Mouse (Mus musculus): ENCODE measurements around the gene Gpr132.

Gene Gpr132

GRCm38 (mm10) chr12:112868178-112869087, at the start of gene Gpr132:
Gpr132 (minus strand) TSS chr12:112868228.
- DNase-seq (ENCODE audit: low read depth, low spot score), result no peak

- DNase-seq (ENCODE audit: low read depth, low spot score), result no peak
Measured at GRCm38 (mm10) chr12:112917486-112917885, 49.5 kb upstream of the Gpr132 start.

- DNase-seq (ENCODE audit: low read depth, low spot score), result no peak
Measured at GRCm38 (mm10) chr12:112916698-112917400, 48.8 kb upstream of the Gpr132 start.

DNA sequence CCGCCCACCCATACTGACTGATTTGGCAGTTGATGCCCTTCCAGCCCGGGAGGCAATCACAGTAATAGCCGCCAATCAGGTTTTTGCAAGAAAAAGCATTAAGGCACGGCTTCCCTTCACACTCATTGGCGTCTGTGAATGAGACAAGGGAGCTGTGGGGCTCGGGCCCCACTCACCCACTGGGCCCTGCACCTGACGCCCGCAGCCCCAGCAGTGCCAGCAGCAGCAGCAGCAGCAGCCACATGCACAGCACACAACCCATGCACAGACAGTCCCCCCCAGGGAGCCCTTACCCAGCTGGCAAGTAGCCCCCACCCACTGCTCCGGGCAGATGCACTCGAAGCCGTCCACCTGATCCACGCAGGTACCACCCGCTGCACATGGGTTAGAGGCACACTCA, 47.6 kb upstream of the Gpr132 start:
- DNase-seq (ENCODE audit: low read depth, low spot score), result no peak

DNA sequence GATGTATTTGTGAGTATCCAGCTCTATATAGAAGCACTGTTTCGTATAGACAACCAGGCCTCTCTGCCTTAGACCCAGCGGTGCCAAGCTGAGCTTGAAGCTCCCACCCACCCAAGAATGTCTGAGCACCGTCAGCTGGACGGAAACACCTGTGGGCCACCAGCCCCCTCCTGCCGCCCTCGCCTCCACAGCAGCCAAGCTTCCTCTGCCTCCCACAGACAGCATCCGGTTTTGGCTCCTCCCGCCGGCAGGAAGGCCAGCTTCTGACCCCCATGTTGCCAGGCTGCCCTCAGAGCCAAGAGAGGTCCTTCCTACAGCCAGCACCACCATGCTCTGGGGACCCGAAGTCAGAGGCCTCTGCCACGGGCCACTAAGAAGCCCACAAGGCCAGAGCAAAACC, 46.5 kb upstream of the Gpr132 start:
- no peak for DNase-seq (ENCODE audit: low read depth, low spot score)

DNA sequence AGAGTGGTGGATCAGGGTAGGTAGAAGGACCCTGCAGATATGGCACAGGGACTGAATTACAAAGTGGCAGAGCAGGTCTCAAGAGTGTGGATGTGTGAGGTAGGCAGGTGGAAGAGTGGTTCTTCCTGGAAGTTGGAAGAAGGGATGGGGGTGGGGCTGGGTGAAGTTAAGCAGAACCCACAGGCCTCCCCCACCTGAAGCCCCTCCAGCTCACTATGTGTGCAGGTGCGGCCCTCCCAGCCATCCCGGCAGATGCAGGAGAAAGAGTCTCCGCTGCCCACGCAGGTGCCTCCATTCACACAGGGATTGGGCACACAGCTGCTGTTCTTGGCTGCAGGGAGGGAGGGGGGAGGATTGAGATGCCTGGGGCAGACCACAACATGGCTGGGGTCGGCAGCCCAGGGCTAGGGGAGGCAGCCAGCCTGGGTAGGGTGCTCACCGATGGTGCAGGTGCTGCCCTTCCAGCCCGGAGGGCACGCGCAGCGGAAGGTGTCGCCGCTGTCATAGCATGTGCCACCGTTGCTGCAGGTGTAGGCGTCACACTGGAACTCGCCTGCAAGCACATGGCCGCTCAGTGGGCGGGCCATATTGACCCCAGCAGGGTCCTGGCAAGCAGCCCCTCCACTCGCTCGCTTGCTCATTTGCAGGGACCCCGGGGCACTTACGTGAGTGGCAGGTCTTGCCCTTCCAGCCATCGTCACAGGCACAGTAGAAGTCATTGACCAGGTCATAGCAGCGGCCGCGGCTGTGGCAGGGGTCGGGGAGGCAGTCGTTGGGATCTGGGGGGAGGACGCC, 45.1 kb upstream of the Gpr132 start:
- no peak for DNase-seq (ENCODE audit: low read depth, low spot score)

GRCm38 (mm10) chr12:112911701-112912100, 43.7 kb upstream of the Gpr132 start:
- DNase-seq (ENCODE audit: low read depth, low spot score), result no peak

DNA sequence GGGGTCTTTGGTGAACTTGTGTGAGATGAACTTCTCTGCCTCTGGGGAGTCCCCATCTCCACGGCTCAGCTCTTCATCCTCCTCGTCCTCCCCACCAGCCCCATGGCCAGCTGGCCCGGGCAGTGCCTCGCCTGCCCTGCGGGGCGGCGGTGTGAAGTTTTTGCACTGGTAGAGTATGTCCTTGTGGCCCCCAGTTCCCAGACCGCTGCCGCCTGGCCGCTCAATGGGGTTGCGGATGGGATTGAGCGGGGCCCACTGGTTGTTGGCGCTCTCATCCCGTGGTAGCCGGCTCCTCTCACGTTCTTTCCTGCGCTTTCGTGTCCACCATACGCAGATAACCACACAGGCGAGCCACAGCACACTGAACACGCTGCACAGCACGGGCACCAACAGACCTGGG, 41.0 kb upstream of the Gpr132 start:
- DNase-seq (ENCODE audit: low read depth, low spot score), result no peak

- no peak for DNase-seq (ENCODE audit: low read depth, low spot score)
Measured at GRCm38 (mm10) chr12:112905001-112905400, 37.0 kb upstream of the Gpr132 start.

GRCm38 (mm10) chr12:112903941-112904340, 35.9 kb upstream of the Gpr132 start:
- DNase-seq (ENCODE audit: low read depth, low spot score), result no peak

DNA sequence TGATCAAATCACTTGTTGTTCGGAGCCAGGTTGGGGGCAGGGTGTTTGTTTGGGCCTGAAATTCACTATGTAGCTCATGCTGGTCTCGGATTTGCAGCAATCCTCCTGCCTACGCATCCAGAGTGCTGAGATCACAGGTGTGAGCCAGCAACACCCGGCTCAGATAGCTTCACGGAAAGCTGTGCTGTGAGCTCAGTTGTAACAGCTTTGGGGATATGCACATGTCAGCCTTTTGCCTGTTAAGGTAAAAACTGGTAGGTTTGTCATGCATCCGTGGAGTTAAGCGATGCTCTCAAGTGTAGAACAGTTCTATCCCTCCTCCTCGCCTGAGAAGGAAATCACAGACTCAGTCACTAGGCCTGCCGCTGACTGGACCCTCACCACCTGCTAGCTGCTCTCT, 32.6 kb upstream of the Gpr132 start:
- no peak for DNase-seq (ENCODE audit: low read depth, low spot score)

DNA sequence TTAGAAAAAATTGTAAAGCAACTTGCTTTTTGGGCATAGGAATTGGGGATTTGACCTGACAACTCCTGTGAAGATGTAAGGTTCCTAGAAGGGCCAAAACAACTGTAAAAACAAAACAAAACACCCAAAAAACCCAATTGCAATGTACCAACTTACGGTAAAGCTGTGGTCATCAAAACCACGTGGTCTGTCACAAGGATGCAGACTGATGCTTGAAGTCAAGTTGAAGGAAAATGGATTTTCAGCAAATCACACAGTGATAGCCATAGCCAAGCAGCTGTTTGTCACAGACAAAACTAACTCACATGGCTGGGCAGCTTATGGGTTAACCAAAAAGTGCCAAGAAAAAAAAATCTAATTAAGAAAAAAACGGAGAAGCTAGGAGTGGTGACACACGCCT, 30.9 kb upstream of the Gpr132 start:
- DNase-seq (ENCODE audit: low read depth, low spot score), result no peak

DNA sequence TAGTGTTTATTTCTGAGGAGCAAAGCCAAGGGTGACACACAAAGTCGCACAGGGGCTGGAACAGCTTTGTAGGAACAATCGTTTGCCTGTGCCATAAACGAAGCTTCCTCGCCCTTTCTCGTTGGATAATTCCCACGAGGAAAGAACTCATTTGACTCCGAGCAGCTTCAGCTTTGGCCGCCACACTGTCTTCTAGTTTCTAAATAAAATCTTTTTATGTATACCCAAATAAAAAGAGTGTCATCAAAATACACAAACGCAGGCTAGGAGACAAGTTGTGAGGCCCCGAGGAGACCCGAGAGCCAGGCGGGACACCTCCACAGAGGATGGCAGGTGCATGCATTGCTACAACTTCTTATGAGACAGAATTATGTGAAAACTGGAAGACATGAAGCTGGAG, 30.3 kb upstream of the Gpr132 start:
- no peak for DNase-seq (ENCODE audit: low read depth, low spot score)

DNA sequence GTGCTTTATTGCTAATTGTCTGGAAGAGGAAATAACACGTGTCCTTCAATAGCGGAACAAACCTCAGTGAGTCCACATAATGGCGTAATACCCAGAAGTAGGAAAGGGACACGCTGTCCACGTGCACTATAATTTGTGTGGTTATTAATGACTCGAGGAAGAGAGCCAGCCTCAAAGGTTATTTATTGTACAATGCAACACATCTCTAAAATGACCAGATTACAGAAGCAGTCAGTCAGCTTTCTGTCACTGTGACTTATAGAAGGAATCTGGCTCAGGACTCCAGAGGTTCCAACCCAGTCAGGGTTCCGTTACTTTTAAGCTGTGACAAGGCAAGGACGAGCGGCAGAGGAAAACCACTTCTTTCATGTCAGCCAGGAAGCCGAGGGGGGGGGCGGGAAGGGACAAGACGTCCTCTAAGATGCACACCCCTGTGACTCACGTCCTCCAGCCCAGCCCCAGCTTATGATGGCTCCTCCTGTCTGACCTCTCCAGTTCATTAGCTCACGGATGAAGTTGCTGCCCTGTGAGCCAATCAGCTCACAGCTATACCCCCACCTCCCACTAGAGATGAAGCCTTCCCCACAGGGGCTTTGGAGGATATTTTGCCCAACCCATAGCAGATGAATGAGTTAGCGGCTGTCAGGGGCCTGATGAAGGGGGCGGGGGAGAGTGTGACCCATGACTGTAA, 29.6 kb upstream of the Gpr132 start:
- DNase-seq (ENCODE audit: low read depth, low spot score), result no peak

GRCm38 (mm10) chr12:112894969-112895368, 26.9 kb upstream of the Gpr132 start:
- no peak for DNase-seq (ENCODE audit: low read depth, low spot score)

GRCm38 (mm10) chr12:112894303-112894884, 26.4 kb upstream of the Gpr132 start:
- DNase-seq (ENCODE audit: low read depth, low spot score), result no peak

- DNase-seq (ENCODE audit: low read depth, low spot score), result no peak
Measured at GRCm38 (mm10) chr12:112885465-112885864, 17.4 kb upstream of the Gpr132 start.

DNA sequence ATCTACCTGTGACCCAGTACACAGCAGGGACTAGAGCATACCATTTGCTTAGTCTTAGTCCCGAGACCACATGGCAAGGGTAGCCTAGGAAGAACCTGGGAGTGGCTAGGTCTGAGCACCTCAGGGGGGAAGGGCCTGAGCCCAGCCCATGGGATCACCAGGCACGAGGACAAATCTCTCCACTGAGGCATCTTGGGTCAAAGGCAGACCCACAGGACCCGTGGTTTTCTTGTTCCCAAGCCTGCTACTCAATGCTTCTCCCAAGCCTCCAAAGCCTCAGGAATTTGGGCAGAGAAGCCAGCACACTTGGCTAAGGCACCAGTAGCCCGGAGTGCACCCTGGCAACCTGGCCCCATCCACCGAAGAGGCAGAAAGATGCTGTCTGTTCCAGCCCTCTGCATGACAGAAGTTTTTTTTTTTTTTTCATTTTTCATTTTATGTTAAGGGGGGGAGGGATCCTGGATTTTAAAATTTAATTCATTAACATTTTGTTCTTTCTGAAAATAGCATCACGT, 13.3 kb upstream of the Gpr132 start:
- DNase-seq (ENCODE audit: low read depth, low spot score), result no peak

GRCm38 (mm10) chr12:112880661-112881060, 12.6 kb upstream of the Gpr132 start:
- DNase-seq (ENCODE audit: low read depth, low spot score), result no peak

- DNase-seq (ENCODE audit: low read depth, low spot score), result no peak
Measured at GRCm38 (mm10) chr12:112879731-112880130, 11.7 kb upstream of the Gpr132 start.

- no peak for DNase-seq (ENCODE audit: low read depth, low spot score)
Measured at GRCm38 (mm10) chr12:112877607-112878020, 9.6 kb upstream of the Gpr132 start.
